Mouse (Mus musculus): Measurements from ENCODE around the gene Pde4c. TPM values are rescaled to one million over a fixed set of nuclear protein-coding genes. Genes with fewer than 3 reads are reported as not detected.
A peak's percentile ranks its signal among the peaks of the same experiment; 100 is the strongest.

Gene Pde4c
- total RNA-seq, 1 experiment from 2014 or later = 0.55 TPM

DNA sequence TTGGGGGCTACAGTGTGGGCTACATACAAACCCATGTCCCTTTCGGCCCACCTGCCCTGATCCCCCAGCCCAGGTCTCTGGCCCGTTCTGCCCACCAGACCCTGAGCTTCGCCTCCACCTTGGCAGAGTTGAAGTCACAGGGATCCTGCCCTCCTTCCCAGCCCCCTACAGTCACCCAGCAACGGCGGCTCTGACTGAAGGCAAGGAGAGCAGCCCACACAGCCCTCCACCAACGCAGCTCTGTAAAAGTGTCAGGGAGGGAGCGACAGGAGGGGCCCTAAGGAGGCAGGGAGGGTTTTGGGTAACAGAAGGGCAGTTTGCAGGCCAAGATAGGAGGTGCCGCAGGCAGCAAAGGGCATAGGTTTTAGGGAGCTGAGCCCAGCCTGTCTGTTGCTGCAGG lies 67.3 kb downstream of the Pde4c start:
- no peak for DNase-seq

DNA sequence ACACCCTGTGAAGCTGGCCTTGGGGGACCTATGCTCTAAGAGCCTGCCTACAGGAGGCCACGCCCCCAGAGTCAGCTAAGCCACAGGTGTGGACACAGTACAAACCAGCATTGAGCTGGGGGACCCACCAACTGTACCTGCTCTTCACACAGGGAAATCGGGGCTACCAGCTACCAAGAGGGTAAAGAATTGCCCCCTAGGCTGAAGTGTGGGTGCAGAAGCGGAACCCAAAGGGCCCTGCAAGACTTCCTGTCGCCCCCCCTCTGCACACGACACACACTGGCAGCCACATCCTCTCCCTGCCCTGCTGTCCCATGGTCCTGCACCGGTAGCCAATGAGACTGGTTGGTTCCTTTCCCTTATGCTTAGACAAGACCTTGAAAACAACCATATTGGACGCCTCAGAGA lies 67.8 kb downstream of the Pde4c start:
- no peak for DNase-seq

DNA sequence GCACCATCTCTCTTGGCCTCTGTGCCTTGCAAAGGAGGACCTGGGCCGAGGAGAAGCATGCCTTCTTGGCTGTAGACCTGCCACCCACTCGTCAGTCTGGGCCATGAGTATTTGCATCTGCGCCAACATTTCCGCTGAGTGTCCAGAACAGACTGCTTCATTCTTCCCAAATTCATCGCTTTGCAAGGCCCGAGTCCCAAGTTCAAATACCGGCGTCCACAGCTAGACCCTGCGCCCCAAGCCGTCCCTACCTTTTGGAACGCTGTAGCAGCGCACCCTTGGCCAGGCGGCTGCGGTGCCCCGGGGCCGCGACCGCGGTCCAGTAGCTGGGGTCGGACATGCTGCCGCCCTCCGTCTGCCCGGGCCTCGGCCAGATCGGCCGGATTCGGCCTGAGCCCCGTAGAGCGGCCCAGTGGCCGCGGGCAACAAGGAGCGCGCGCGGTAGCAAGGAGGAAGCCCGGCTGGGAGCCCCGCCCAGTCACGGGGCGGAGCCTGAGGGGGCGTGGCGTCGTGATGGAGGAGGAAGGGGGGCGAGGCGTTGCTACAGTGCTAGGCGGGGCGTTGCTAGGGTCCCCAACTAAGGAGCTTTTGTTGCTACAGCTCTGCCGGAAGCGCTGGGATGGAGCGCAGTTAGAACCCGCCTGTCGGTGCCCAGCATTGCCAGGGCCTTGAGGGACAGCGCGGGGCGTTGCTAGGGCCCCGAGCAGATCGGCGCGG lies 68.6 kb downstream of the Pde4c start:
- DNase-seq = peak; percentile 98

DNA sequence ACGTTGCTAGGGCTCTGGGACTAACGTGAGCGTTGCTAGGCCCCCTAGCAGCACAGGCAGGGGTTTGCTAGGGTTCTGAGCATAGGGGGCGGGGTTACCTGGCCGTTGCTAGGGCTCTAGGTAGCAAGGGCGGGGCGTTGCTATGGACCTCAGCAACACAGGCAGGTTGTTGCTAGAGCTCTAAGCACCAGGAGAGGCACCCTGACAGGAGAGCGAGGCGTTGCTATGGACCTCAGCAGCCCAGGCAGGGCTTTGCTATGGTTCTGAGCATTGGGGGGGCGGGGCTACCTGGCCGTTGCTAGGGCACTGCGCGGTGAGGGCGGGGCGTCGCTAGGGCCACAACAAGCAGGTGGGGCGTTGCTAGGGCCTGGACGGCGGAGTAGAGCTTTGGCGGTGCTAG lies 69.2 kb downstream of the Pde4c start:
- DNase-seq = peak; percentile 61

DNA sequence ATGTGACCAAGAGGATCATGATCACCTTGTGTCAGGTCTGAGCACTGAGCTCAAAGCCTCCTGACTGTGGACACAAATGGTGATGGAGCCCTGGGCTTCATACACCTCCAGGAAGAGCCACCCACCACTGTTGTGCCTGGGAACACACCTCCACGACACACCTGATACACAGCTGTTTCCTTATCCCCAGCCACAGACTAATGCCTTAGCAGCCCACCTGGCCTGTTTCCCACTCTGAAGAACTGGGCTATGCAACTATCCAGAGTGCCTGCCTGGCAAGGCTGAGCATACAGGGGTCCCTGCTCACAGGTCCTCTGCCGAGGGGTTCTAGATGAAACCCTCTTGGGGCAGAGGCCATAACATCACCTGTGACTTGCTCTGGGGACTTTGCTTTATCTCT lies 70.7 kb downstream of the Pde4c start:
- no peak for DNase-seq

DNA sequence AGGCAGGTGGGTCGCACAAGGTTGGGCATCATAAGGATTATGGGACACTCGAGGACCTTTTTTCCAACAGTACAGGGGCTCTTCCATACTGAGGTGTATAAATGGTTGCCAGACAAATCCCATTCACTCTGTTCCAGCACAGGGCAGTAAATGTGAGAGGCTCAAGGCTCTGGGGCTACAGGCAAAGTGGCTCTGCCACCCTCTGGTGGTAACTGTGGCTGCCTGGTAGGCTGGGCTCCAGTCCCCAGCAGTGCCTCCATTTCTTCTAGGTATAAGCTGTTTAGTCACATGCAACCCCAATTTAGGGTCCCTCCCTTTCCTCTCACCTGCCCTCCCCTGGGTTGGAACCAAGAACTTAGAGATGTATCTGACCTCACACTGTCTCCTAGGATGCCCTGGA lies 71.8 kb downstream of the Pde4c start:
- DNase-seq = no peak

DNA sequence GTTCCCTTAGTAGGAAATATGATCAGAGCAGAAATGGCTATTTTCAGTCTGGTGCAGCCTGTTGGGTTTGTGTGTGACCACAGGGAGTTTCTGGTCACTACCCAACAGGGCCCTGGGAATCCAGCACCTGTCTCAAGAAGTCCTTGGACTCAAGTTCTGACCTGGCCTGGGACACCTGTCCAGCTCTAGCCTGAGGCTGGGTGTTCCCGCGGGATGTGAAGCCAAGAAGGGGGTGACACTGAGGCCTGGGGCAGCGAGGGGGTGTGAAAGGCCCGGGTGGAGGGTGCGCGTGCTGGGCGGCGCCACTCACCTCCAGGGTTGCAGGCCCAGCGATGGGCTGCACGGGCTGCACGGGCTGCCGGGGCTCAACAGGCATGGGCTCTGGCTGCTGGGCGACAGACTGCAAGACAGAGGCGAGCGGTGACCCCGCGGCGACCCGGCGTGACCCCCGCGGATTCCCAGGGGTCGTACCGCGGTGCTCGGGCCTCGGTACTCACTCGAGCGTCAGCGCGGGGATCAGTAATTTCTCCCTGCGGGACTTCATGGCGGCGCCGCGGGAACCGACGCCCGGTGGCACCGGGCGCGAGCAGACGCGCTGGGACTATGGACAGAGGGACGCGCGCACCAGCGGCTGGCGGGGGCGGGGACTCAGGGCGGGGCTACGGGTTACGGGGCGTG lies 73.0 kb downstream of the Pde4c start:
- DNase-seq = peak; percentile 91

DNA sequence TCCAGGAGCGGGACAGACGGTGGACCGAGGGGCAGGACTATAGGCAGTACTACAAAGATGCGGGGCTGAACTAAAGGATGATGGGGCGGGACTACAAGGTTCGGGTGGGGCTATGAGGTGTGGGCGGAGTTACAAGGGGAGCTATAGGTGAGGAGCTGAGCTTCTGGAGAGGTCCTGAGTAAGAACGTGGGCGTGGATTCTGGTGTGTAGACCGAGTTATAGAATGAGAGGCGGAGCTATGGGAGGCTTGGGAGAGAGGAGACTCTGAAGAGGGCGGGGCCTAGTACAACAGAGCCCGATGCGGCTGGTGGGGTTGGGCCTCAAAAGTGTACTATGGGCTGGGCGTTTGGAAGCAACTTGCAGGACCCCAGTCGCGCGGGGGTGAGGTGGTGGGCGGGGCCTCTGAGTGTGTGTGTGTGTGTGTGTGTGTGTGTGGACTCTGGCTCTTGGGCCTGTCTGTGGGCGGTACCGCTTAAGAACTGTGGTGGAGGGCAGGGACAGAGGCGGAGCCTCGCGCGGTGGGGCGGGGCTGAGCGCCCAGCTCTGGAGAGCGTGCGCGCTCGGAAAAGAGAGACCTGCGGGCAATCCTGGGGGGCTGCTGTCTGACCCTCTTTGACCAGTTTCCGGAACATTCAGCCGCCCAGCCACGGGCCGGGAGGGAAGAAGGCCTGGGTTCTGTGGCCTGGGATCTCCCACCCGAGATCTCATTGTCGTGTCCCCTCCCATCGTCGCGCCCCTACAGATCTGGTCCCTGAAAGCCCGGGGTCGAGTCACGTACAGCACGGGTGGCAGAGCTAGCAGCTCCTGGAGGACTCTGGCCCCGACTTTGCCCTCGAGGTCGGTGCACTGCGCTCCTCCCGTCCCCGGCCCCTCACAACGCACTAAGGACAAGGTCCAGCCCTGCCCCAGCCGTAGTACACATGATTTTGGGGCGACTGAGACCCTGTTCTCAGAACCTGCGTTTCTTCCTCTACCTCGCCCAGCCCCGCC lies 73.9 kb downstream of the Pde4c start:
- DNase-seq = peak; percentile 85

DNA sequence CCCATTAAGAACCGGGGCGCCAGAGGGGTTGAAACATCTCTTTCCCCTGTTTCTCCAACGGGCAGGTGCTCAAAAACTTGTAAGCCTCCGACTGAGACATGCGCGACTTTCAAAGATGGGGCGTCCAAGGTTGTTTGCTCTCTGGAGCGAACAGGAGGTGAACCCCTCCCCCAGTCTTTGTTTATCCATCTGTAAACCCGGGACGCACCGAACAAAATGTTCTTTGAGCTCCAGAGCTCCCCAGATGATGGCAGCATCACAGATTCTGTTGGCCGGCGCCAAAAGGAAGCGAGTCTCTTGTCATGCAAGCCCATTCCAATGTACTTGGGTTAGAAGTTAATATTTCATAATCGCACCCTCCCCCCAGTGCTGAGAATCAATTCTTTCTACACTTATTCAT lies 74.8 kb downstream of the Pde4c start:
- DNase-seq = no peak

DNA sequence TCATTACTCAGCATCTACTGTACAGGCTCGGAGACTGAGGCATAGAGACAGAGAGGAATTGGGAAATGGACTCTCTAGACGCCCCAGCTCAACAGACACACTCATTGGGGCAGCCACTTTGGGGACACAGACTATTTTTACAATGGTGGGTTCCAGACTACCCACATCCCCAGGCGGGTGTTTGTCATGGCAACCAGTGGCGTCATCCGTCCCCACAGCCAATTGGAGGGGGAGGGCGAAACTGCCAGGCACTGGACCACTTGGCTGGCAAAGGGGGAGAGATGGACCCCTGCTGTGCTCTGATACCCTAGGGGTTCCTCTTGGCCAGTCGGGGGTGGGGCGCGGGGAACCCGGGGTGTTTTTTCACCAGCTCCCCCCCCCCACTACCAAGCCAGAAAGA lies 77.1 kb downstream of the Pde4c start:
- DNase-seq = no peak

Small RNAs within 50 kb of the gene (microRNA-seq; reads per million reads assigned to microRNA genes)
- 1.7 to 2.1 reads per million in 2 experiments for gene Mir7240

Other genes with a start within 250 kb of the Pde4c start
- gene Klhl26, start 246.8 kb upstream of the Pde4c start, total RNA-seq (2021) = 22.3 and 24.9 TPM in 2 replicates
- 10.1 and 10.2 TPM in 2 replicates for gene Tmem59l, start 236.4 kb upstream of the Pde4c start, total RNA-seq (2021)
- gene Crlf1, start 230.6 kb upstream of the Pde4c start, total RNA-seq (2021) = 0.18 TPM in 1 of 2 replicates, not detected in the other
- 141 and 158 TPM in 2 replicates for gene Rex1bd, start 217.0 kb upstream of the Pde4c start, total RNA-seq (2021)
- gene Uba52, start 212.9 kb upstream of the Pde4c start, total RNA-seq (2021) = 1,380 and 1,587 TPM in 2 replicates
- gene Fkbp8, start 196.0 kb upstream of the Pde4c start, total RNA-seq (2021) = 361 and 404 TPM in 2 replicates
- gene Kxd1, start 195.8 kb upstream of the Pde4c start, total RNA-seq (2021) = 68.9 and 85.4 TPM in 2 replicates
- gene Ell, start 184.3 kb upstream of the Pde4c start, total RNA-seq (2021) = 24.3 and 29.8 TPM in 2 replicates
- gene Isyna1, start 129.3 kb upstream of the Pde4c start, total RNA-seq (2021) = 89.7 and 101 TPM in 2 replicates
- gene Ssbp4, start 114.8 kb upstream of the Pde4c start, total RNA-seq (2021) = 82.0 and 88.2 TPM in 2 replicates
- gene Lrrc25, start 107.6 kb upstream of the Pde4c start, total RNA-seq (2021) = 1.0 and 2.2 TPM in 2 replicates
- 2.2 and 5.7 TPM in 2 replicates for gene Gdf15, start 91.3 kb upstream of the Pde4c start, total RNA-seq (2021)
- 98.1 and 129 TPM in 2 replicates for gene Pgpep1, start 63.3 kb upstream of the Pde4c start, total RNA-seq (2021)
- gene Lsm4, start 50.5 kb upstream of the Pde4c start, total RNA-seq (2021) = 66.1 and 86.8 TPM in 2 replicates
- 191 and 217 TPM in 2 replicates for gene Jund, start 24.8 kb upstream of the Pde4c start, total RNA-seq (2021)
- 0.15 and 0.19 TPM in 2 replicates for gene Iqcn, start 20.3 kb upstream of the Pde4c start, total RNA-seq (2021)
- not detected in 2 replicates for gene Gm3336, start 5.2 kb upstream of the Pde4c start, total RNA-seq (2021)
- 65.2 and 89.6 TPM in 2 replicates for gene Rab3a, start 31.0 kb downstream of the Pde4c start, total RNA-seq (2021)
- 127 and 143 TPM in 2 replicates for gene Mpv17l2, start 37.2 kb downstream of the Pde4c start, total RNA-seq (2021)
- 50.2 and 62.1 TPM in 2 replicates for gene Pik3r2, start 53.0 kb downstream of the Pde4c start, total RNA-seq (2021)
- 26.9 and 27.4 TPM in 2 replicates for gene Mast3, start 81.3 kb downstream of the Pde4c start, total RNA-seq (2021)
- not detected in 2 replicates for gene Il12rb1, start 84.7 kb downstream of the Pde4c start, total RNA-seq (2021)
- 10.6 and 14.4 TPM in 2 replicates for gene Arrdc2, start 116.0 kb downstream of the Pde4c start, total RNA-seq (2021)
- gene Kcnn1, start 139.5 kb downstream of the Pde4c start, total RNA-seq (2021) = 2.2 and 3.3 TPM in 2 replicates
- gene Ccdc124, start 150.2 kb downstream of the Pde4c start, total RNA-seq (2021) = 54.6 and 57.5 TPM in 2 replicates
- 0.09 TPM in 1 of 2 replicates, not detected in the other for gene Slc5a5, start 169.0 kb downstream of the Pde4c start, total RNA-seq (2021)
- 1,315 and 1,410 TPM in 2 replicates for gene Rpl18a, start 173.7 kb downstream of the Pde4c start, total RNA-seq (2021)
- gene Map1s, start 182.2 kb downstream of the Pde4c start, total RNA-seq (2021) = 26.3 and 42.6 TPM in 2 replicates

Measured in adrenal gland, postnatal 25 days (tissue).